Mouse (Mus musculus) adrenal gland (tissue): Measurements from ENCODE around the gene Med20.

Experiments
- intact Hi-C: fragments of 180-260 bp; cut with DNase I; formaldehyde crosslinking; loops from one replicate; pipeline ENCODE4 v1.15.1; 2025
- long read RNA-seq, 2 experiments: library from polyadenylated mRNA; unstranded; transcript quantifications; one replicate each; pipeline ENCODE4 v2.0.0; 2020; ENCODE audit warnings: borderline replicate concordance in 1 of 2; ENCODE audit not compliant: insufficient replicate concordance in 1 of 2

Gene Med20
- long read RNA-seq, experiment 1, transcript Med20-201 (4 exons, 2,054 nt), result major isoform, 40 of 49 reads
- long read RNA-seq, experiment 1, partial matches to known transcripts, result 2 of 49 reads
- long read RNA-seq, experiment 1, other reads (novel, unspliced or antisense), result 7 of 49 reads
- long read RNA-seq, experiment 2, transcript Med20-201 (4 exons, 2,054 nt), result major isoform, 30 of 37 reads
- long read RNA-seq, experiment 2, partial matches to known transcripts, result 3 of 37 reads
- long read RNA-seq, experiment 2, other reads (novel, unspliced or antisense), result 4 of 37 reads

- intact Hi-C loops, result loop anchor here (1.0 to 5.0 kb wide), 2 partner anchors 71 to 100 kb away; no protein-coding TSS in a partner anchor
These were observed at the start of gene Med20, which contains the start of the genes Bysl and Gm20517 for GRCm38 (mm10) chr17:47610849-47611660. TSS of gene Med20 (plus strand) at chr17:47611582. TSS of gene Bysl (minus strand) at chr17:47611492. TSS of gene Gm20517 (plus strand) at chr17:47611589.

GRCm38 (mm10) chr17:47562875-47563274, 48.5 kb upstream of the Med20 start:
- intact Hi-C loops, result no loop called here

- intact Hi-C loops, result no loop called here
These were observed 46.8 kb upstream of the Med20 start for GRCm38 (mm10) chr17:47564612-47565011.

GRCm38 (mm10) chr17:47566133-47566532, 45.2 kb upstream of the Med20 start:
- intact Hi-C loops, result no loop called here

GRCm38 (mm10) chr17:47567271-47567670, 44.1 kb upstream of the Med20 start:
- intact Hi-C loops, result no loop called here

- intact Hi-C loops, result no loop called here
These were observed 43.0 kb upstream of the Med20 start for GRCm38 (mm10) chr17:47568389-47568788.

GRCm38 (mm10) chr17:47568951-47569527, 42.3 kb upstream of the Med20 start:
- intact Hi-C loops, result no loop called here

- intact Hi-C loops, result no loop called here
These were observed 39.8 kb upstream of the Med20 start for GRCm38 (mm10) chr17:47571621-47572020.

- intact Hi-C loops, result no loop called here
These were observed 38.9 kb upstream of the Med20 start for GRCm38 (mm10) chr17:47572436-47572835.

- intact Hi-C loops, result no loop called here
These were observed 37.4 kb upstream of the Med20 start for GRCm38 (mm10) chr17:47574028-47574427.

- intact Hi-C loops, result no loop called here
These were observed 36.6 kb upstream of the Med20 start for GRCm38 (mm10) chr17:47574830-47575229.

GRCm38 (mm10) chr17:47578655-47579054, 32.7 kb upstream of the Med20 start:
- intact Hi-C loops, result no loop called here

- intact Hi-C loops, result no loop called here
These were observed 30.4 kb upstream of the Med20 start for GRCm38 (mm10) chr17:47580962-47581361.

GRCm38 (mm10) chr17:47588517-47588916, 22.9 kb upstream of the Med20 start:
- intact Hi-C loops, result no loop called here

GRCm38 (mm10) chr17:47591073-47591472, 20.3 kb upstream of the Med20 start:
- intact Hi-C loops, result loop anchor here (10.0 kb wide), 1 partner anchor 46 kb away; no protein-coding TSS in a partner anchor

- intact Hi-C loops, result loop anchor here (10.0 kb wide), 1 partner anchor 49 kb away; no protein-coding TSS in a partner anchor
These were observed 18.0 kb upstream of the Med20 start for GRCm38 (mm10) chr17:47593215-47593853.

- intact Hi-C loops, result loop anchor here (10.0 kb wide), 1 partner anchor 49 kb away; no protein-coding TSS in a partner anchor
These were observed 17.6 kb upstream of the Med20 start for GRCm38 (mm10) chr17:47593854-47594182.

GRCm38 (mm10) chr17:47594183-47594968, 17.0 kb upstream of the Med20 start:
- intact Hi-C loops, result loop anchor here (10.0 kb wide), 1 partner anchor 50 kb away; no protein-coding TSS in a partner anchor

GRCm38 (mm10) chr17:47594969-47595247, 16.5 kb upstream of the Med20 start:
- intact Hi-C loops, result loop anchor here (10.0 kb wide), 1 partner anchor 50 kb away; no protein-coding TSS in a partner anchor
